Mouse (Mus musculus) heart, postnatal 0 days (tissue): ENCODE measurements around the gene Itpr1.

ENCODE experiments used
- CTCF ChIP-seq: IDR thresholded peaks from 2 replicates; pipeline ENCODE4 v1.5.1; 2016; ENCODE audit warnings: antibody characterized with exemption, control low read depth, low read depth
- EP300 ChIP-seq: IDR thresholded peaks from 2 replicates; pipeline ENCODE4 v1.6.1; 2016; ENCODE audit warnings: antibody characterized with exemption, low read depth

- TF ChIP-seq CTCF (no peak), EP300 (no peak)
Measured at GRCm38 (mm10) chr6:108206914-108207566, 5.9 kb upstream of the Itpr1 start.
